Mouse (Mus musculus) fibroblast of lung, adult 2 months (primary cell): ENCODE data around the gene Plekhb2.
A peak's percentile ranks its signal among the peaks of the same experiment; 100 is the strongest.

ENCODE experiments used
- DNase-seq: peaks from one replicate; pipeline ENCODE4 v3.0.0-alpha.2; 2011; ENCODE audit warnings: low read depth

The Plekhb2 gene

GRCm38 (mm10) chr1:34834904-34835303, 14.9 kb upstream of the Plekhb2 start:
- DNase-seq, result no peak

DNA sequence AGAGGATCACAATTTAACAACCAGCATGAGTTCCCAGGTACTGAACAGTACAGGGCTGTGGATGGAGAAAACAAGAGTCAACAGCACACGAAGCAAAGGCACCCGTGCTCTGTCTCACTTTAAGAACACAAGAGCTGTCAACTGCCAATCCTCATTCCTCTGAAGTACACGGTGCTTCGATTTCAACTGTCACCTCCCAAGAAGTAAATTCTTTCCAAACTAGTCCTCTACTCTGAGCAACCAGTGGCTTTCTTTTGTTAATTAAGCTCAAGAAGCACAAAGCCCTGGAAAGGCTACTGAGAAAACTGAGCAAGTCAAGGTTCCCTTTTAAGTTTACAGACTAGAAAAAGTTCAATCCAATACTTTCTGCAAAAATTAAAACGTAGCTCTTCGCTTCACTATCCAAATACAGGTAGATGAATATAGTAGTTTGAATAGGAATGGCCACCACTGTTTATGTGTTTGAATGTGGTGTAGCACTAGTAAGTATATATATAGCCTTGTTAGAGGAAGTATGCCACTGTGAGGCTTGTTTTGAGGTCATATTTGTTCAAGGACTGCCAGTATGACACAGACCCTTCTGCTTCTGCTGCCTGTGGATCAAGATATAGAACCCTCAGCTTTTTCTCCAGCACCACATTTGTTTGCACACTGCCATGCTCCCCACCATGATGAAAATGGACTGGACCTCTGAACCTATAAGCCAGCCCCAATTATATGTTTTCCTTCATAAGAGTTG, 11.7 kb upstream of the Plekhb2 start:
- DNase-seq, result no peak

DNA sequence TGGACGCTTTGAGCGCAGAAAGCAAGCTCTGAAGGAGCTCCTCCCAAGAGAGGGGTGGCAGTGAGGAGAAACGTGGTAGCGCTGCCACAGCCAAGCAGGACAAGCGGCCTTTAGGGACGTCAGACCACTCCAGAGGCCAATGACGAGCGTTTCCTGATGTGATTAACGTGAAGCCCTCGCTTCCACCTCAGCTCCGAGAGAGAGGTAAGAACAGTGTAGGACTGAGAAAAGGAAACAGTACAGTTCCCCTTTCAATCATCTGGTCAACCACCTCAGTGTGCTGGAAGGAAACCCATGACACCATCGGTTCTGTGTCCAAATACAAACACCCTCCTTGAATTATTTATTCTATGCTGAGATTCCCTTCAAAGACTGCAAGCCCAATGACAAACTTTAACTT, 10.5 kb upstream of the Plekhb2 start:
- DNase-seq, result no peak

DNA sequence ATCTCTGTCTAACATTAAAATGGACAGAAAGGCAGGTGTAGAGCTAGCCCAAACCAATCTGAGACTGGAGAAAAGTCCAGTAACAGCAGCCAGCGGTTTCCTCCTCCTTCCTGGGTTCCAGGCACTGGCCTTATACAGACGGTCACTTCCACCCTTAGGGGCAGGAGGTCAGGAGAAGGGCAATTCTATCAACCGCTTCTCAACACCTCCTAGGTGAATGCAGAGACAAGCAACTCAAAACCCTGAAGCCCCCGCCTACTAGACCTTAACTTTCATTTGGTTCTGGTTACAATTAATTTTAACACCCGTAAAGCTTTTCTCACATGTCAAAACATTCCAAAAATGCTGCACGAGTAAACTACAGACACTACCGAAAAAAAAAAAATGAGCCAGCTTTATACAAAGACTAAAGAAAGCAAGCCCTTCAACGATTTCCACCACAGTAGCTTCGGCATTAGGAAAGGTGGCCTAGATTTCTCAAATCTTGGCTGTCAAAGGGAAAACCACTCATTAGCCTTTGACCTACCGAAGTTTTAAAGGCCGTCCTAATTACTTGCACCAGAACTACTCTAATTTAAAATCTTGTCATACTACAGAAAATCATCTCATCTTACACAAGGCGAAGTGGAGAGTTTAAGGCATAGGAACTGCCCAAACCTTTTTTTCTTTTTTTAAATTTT, 7.9 kb upstream of the Plekhb2 start:
- DNase-seq, result no peak

GRCm38 (mm10) chr1:34842389-34842861, 7.4 kb upstream of the Plekhb2 start:
- DNase-seq, result no peak

DNA sequence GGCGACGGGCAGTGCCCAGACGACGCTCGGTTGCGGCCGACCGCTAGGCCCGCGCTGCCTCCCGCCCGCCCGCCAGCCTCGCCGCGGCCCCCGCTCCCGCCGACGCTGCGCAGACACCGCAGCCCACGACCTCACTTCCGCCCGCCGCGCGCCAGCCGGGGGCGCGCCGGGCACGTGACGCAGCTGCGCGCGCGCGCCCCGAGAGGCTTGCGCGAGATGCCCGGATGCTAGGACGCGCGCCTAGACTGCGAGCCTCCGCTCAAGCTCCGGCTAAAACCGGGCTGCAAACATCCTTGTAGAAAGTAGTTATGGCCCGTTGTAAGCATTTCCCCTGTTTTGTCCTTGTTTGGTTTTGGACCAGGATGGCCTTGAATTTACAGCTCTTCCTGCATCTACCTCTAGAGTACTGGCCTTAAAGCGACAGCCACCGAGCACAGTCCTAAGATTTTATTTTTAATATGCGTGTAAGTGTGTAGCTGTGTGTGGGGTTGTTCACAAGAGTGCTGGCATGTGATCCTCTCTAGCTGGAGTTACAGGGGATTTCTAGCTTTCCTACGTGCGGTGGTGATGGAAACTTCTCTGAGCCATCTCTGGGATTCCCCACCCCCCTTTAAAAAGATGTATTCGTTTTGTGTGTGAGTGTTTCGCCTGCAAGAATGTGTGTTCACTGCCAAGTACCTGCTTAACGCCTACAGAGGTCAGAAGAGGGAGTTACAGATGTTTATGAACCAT, 6.7 kb upstream of the Plekhb2 start, which contains the start of gene Fam168b:
Gene Fam168b (minus strand): TSS at position 179 of the 732 bp plus-strand sequence.
- peak; percentile 72 for DNase-seq

- DNase-seq, result no peak
These were observed 2.7 kb upstream of the Plekhb2 start for GRCm38 (mm10) chr1:34847070-34847469.

DNA sequence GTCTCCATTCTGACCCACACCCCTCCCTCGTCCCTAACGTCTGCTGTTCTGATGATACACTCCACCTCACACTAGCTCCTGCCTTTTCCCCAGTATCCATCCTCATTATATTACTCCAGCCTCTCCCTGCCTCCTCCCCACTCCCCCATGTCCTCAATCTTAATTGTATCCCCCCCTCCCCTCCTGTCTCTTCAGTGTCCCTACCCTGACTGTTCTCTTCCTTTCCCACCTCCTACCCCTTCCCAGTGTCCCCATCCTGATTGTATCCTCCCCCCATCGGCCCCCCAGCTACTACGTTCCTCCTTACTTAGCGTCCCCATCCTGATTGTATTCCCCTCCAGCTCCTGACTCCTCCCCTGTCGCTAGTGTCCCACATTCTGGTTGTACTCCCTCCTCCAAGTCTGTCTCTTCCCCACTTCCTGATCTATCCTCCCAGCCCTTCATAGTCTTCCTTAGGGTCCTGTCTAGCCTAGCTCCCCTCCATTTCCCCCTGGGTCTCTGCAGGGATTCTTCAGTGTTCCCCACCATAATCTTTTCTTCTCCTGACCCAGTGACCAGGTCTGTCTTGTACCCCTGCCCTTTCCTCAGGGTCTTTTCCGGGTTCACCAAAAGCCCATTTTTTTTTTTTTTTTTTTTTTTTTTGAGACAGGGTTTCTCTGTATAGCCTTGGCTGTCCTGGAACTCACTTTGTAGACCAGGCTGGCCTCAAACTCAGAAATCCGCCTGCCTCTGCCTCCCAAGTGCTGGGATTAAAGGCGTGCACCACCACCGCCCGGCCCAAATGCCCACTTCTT, 764 bp downstream of the Plekhb2 start:
- no peak for DNase-seq

DNA sequence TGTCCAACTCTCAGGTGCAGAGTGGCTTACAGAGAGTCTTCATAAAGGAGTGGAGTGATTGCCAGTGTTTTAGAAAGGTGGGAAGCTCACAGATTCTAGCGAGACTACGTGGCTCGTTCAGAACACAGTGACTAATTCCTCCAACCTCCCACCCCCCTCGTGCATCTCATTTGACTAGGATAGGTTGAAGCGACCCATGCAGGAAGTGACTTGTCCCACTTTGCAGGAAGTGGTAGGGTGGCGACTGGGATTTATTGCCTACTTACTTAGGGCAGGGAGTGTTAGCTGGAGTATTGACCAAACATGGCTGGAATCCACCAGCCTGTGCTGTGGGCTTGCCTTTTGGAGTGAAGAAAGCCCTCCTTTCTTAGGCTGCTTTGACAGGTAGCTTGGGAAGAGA, 1.8 kb downstream of the Plekhb2 start:
- no peak for DNase-seq

GRCm38 (mm10) chr1:34852116-34852878, 2.5 kb downstream of the Plekhb2 start:
- DNase-seq, result no peak

- DNase-seq, result no peak
These were observed 4.0 kb downstream of the Plekhb2 start for GRCm38 (mm10) chr1:34853786-34854185.

GRCm38 (mm10) chr1:34855056-34855739, 5.4 kb downstream of the Plekhb2 start:
- no peak for DNase-seq

DNA sequence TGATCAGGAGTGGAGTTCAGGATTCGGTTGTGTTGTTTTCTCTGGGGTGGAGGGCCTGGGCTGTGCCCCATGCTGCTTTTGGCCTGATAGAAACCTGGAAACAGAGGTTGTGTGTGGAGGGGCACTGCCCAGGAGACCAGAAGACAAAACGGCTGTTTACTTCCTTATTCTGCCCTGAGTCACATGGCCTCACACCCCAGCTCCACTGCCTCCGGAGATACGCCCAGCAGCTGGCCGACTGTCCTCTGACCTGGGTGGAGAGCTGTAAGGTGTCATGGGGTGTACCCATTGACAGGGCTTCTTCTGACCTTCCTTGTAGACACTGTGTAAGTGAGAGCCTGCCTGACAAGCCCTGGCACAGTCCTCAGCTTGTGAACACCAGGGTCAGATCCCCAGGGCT, 8.9 kb downstream of the Plekhb2 start:
- DNase-seq, result no peak

GRCm38 (mm10) chr1:34859761-34860160, 10.0 kb downstream of the Plekhb2 start:
- no peak for DNase-seq

DNA sequence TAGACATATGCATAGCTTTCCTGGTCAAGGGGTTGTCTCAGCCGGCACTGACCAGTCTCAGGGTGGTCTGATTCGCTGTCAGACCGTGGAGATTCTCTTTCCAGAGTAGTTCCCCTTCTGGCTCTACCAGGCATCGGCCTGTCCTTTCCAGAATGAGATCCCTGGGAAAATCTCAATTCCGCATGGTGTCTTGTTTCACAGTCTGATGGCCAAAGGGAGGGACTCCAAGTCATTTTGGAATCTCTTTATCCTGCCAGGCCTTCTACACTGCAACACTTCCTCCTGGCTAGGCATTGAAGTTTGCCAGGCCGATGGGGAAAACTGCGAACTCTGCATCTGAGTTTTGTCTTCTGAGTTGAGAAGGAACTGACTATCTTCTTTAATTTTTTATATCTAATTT, 10.4 kb downstream of the Plekhb2 start:
- no peak for DNase-seq

GRCm38 (mm10) chr1:34862877-34863276, 13.1 kb downstream of the Plekhb2 start:
- DNase-seq, result no peak

DNA sequence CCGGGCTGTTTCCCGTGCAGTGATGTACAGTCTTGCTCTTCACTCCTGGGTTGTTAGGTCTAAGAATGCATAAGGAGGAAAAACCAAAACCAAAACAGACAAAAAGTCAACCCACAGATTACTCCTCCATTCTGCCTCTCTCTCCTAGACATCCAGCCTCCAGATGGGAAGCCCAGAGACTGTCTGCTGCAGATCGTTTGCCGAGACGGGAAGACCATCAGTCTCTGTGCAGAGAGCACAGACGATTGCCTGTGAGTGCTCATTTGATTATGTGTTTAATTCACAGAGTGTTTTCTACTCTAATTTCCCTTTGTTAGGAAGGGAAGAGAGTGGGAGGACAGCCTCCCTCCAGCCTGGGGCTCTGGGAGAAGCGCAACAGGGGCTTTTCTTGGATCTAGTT, 13.5 kb downstream of the Plekhb2 start:
- no peak for DNase-seq

GRCm38 (mm10) chr1:34864243-34864642, 14.5 kb downstream of the Plekhb2 start:
- DNase-seq, result no peak

DNA sequence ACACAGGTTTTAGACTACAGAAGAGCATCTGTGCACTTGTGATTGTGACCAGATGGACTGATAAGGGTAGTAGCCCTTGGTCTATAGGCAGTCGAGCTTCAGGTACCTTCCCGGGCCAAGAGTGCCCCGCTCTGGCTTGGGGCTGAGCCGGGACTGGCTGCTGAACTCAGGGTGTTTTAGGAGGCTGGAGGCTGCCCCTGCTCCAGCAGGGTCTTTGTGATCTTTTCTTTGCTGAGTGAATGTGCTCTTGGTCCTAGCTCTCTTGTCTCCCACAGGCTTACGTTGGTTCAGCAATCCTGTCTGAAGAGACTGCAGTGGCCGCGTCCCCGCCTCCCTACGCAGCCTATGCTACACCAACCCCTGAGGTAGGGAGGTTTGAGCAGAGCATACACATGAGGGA, 16.1 kb downstream of the Plekhb2 start:
- no peak for DNase-seq

DNA sequence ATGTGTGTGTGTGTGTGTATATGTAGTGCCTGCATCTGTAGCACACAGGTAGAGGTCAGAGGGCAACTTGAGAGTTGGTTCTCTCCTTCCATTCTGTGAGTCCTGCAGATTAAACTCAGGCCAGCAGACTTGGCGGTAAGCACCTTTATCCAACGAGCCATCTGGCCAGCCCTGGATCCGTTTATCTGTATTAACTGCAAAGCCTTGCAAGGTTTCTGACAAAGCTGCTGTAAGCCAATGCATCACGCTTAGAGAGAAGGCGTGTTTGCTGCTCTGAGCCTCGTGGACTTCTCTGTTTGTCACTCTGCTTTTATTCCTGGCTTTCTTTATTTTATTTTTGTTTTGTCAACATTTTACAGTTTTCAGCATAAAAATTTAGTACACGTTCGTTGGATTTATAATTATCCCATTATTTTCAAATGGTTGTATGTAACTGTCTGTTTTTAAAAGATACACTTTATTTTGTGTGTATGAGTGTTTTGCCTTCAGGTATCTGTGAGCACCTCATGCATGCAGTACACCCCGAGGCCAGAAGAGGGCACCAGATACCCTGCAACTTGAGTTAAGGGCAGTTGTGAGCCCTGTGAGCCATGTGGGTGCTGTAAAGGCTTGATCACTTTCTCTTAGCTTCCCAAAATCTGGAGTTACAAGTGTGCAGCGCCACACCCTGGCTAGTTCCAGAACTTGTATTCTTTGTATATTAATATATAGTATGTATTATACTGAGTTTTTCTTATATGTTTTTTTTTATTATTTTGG, 17.2 kb downstream of the Plekhb2 start:
- peak; percentile 77 for DNase-seq
